Mouse (Mus musculus) T-helper 1 cell (primary cell): ENCODE measurements at regions not wholly inside any gene's neighbourhood (a gene's known extent, or its start where the extent isn't known, plus 50 kb on each side); places are given as distances from the start of the nearest gene placed in this dataset.

Experiments used
- in situ Hi-C: fragments of 300-600 bp; cut with MboI, MseI; formaldehyde crosslinking; loops from one replicate; pipeline ENCODE4 v1.15.1; 2025; ENCODE audit warnings: high pct_unique_total_duplicates

DNA sequence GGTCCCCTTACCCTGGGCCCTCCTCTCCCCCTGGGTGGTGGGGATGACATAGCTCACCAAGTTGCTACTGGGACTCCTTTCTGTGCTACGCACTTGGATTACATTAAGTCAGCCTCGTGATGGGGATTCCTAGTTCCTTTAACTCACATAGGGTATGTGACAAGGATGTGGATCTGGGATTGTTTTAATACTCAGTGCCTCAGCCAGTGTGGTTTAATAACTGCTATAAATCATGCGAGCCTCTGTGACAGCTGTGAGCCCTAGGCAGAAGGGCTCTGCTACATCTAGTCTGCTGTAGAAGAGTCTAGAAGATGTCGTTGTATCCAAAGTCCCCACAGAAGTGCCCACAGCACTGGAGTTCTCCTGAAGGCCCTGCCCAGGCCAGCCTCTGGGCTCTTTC lies 796.5 kb upstream of the Car8 start:
- in situ Hi-C loops: no loop called here

- in situ Hi-C loops: no loop called here
Measured at GRCm38 (mm10) chr4:9034280-9034679, 795.4 kb upstream of the Car8 start.

DNA sequence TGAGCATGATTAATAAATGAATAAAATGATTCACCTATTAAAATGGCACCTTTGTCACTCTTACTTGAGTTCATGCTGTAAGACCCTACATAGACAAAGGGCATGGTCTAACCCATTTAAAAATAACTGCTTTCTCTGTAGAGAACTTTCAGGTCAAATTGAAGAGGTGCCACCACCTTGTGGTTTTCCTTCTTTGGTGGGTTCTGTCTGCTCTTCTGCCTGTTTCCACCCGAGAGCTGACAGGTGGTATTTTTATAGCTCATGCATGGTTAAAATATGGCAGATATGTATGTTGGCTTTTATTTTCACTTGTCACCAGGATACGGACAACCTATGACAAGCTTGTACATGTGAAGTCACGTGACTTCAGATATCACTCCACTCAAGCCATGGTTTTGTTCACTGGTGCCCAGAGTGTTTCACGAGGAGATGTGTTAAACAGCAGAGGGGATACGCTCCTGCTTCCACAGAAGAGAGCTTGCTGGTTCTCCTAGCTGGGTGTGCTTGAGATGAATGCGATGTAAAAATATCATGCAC lies 794.3 kb upstream of the Car8 start:
- in situ Hi-C loops: no loop called here

- in situ Hi-C loops: no loop called here
Measured at GRCm38 (mm10) chr4:9031634-9032033, 792.8 kb upstream of the Car8 start.

- in situ Hi-C loops: no loop called here
Measured at GRCm38 (mm10) chr4:9028946-9029345, 790.1 kb upstream of the Car8 start.

DNA sequence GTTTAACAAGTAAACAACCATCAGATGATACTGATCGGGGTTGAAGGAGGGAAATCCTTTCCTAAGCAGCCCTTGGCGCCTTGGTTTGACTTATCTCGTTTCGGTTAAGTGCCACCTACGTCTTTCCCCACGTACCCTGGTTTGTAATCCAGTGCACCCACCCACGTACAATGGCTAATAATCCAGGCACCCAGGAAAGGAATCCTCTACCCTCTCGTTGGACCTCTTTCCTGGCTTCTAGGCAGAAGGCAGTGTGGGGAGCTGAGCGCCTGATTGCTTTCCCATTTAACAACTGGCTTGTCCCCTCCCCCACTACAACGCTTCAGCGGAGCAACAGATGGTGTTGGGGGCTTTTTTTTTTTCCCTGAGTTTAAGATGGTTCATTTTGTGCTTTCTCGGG lies 789.6 kb upstream of the Car8 start:
- in situ Hi-C loops: no loop called here

- in situ Hi-C loops: no loop called here
Measured at GRCm38 (mm10) chr4:9027798-9028404, 789.1 kb upstream of the Car8 start.

- in situ Hi-C loops: no loop called here
Measured at GRCm38 (mm10) chr4:9027383-9027782, 788.5 kb upstream of the Car8 start.

- in situ Hi-C loops: no loop called here
Measured at GRCm38 (mm10) chr4:9026841-9027240, 788.0 kb upstream of the Car8 start.

DNA sequence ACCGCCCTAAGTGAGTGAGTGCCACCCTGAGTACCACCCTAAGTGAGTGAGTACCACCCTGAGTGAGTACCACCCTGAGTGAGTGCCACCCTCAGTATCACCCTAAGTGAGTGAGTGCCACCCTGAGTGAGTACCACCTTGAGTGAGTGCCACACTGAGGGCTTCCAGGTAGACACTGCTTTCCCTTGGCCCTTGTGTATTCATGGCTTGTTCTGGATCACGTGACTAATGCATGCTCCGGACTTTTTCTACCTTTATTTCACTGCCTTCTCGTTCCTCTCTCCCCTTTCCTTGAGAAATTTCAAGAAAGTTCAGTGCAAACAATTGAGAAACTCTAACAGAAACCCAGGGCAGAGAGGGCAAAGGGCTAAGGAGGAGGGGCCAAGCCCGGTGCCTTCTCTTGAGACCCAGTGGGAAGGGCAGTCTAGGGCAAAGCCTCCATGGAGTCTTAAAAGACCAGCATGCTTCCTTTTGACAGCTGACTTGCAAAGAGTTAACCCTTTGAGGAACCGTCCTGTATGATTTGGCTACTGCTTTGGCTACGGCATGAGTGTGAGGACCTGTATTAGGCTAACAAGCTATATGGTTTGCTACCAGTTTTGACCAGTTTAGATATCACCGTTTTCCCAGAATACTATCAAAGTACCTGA lies 787.1 kb upstream of the Car8 start:
- in situ Hi-C loops: no loop called here

DNA sequence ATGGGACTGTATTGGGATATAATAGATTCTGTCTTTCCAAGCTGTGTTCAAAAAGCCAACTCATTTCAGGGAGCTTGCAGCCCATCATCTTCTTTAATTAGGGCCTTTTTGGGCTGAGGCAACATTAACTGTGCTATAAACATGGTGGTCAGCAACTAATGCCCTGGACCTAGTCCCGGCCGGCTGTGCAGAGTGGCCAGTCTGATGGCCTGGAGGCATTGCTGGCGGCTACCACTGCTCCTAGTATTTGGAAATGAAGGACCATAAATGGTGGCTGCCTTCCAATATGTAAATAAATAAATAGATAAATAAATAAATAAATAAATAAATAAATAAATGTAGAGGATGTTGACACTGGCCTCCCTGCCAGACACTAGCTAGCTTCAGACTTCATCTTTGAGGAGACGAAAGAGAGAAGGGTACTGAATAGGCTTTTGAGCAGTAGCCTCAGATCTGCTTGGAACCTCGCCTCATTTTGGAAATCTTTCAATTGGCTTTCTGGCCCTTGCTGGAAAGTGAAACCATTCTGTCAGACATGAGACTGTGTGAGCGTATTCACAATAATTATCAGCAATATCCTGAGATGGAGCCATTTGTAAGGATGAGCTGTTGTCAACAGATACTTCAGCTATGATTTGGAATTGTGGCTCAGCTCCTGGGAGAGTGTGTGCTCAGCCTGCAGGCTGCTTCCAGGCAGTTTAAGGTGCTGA lies 785.5 kb upstream of the Car8 start:
- in situ Hi-C loops: no loop called here

DNA sequence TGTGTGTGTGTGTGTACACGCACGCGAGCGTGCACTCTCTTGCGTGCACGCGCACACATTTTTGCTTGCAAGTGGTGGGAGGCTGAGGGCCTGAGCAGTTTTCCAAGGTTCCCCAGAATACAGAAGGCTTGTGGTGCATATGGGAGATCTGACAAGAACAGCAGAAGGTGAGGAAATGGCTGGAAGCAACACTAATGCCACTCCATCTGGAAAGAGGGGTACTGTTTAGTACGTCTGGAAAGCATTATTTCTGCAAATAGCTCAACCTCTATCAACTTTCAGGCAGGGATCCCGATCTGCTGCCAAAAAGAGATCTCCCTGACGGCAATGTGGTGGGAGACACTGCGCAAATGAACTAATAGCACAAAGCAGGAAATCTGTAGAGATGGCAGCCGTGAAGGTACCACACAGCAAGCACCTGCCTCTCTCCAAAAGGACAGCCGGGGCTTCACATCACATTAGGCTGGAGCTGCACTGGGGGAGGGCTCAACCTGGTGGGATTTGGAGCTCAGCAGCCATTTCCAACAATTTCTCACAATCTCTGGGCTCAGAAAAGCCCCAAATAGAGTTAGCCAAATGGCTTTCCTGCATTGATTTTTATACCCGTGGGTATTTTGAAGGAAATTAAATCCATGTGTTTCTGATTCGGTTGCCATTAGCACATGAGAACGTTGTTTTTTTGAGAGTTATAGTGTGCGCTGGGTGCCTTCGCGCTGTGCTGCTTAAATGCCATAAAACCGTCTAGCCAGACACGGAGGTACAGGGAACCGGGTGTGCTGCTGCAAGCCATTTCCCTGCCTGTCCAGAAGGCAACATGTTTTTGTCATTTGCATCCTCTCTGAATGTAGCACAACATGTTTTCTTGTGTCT lies 780.6 kb upstream of the Car8 start:
- in situ Hi-C loops: loop anchor here (5.0 kb wide), 1 partner anchor 122 kb away; no protein-coding TSS in a partner anchor

- in situ Hi-C loops: loop anchor here (5.0 kb wide), 1 partner anchor 121 kb away; no protein-coding TSS in a partner anchor
Measured at GRCm38 (mm10) chr4:9018236-9018635, 779.4 kb upstream of the Car8 start.

DNA sequence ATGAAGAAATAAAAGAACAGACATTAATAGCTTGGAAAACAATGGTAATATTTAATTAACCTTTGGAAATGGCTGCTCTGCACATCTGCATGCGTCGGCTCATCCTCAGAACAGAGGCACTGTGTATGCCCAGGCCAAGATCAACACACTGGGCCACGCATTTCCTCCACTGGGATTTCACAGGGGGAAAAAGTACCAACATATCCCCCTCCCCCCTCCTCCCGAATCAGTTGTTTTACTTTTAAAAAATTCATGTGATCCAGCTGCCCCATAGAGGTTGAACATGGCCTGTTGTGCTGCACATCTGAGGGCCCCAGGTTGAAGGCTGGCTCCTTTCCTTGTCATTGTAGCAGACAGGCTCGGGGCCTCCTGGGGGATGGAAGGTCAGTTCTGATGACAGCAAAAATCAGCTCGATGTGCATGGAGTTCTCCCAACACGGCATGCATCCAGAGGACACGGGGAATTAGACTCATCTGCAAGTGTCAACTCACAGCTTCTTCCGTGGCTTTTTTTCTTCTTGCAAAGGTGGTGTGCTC lies 777.7 kb upstream of the Car8 start:
- in situ Hi-C loops: loop anchor here (5.0 kb wide), 1 partner anchor 119 kb away; no protein-coding TSS in a partner anchor

GRCm38 (mm10) chr4:9015528-9016503 lies 777.0 kb upstream of the Car8 start:
- in situ Hi-C loops: loop anchor here (5.0 kb wide), 1 partner anchor 119 kb away; no protein-coding TSS in a partner anchor

DNA sequence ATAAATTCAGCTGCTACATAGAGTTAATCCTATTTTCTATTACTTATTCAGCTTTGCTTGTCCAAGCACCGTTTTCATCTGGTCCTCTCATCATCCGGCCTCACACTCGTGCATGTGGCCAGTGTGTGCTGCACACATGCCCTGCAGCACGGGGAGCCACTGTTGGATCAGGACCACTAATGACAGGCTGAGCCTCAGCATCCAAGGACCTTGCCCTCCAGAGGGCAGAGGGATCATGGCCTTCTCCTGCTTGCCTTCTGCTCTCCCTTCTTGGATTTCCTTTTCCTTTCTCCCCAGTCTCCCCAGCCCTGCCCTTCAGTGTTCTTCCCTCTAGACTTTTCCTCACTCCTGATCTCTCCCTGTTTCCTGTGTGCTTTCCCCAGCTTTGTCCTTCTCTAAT lies 776.1 kb upstream of the Car8 start:
- in situ Hi-C loops: loop anchor here (5.0 kb wide), 2 partner anchors 93 to 118 kb away; no protein-coding TSS in a partner anchor

- in situ Hi-C loops: loop anchor here (5.0 kb wide), 1 partner anchor 90 kb away; no protein-coding TSS in a partner anchor
Measured at GRCm38 (mm10) chr4:9012787-9013186, 773.9 kb upstream of the Car8 start.

DNA sequence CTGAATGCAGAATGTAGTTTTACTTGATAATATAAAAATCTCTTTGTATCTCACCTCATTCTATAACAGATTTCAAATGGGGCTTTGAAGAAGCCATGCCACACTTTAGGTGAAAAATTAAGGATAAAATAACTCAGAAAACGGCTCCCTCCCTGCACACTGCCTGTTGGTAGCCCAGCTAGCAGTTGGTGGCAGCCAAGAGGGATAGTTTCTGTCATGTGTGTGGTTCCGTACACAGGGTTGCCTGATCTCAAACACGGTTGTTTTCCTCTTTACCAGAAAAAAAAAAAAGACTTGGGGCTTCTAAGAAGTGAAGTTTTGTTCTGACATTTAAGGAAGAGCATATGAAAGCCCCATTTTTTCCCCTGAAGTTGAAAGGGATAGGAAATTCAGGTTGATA lies 773.1 kb upstream of the Car8 start:
- in situ Hi-C loops: loop anchor here (5.0 kb wide), 1 partner anchor 90 kb away; no protein-coding TSS in a partner anchor

GRCm38 (mm10) chr4:9011129-9011518 lies 772.3 kb upstream of the Car8 start:
- in situ Hi-C loops: loop anchor here (5.0 kb wide), 1 partner anchor 89 kb away; no protein-coding TSS in a partner anchor
